Mouse (Mus musculus) ES-E14 (cell line): ENCODE results near the gene Katnal1. TPM values are rescaled to one million over a fixed set of nuclear protein-coding genes. Genes with fewer than 3 reads are reported as not detected.

Experiments
- DNase-seq: peaks from one replicate; pipeline ENCODE4 v3.0.0-alpha.2; 2013; ENCODE audit warnings: low read depth, low spot score
- H3K27ac ChIP-seq: 2 replicates; pipeline ENCODE4 v1.5.1; 2012; ENCODE audit warnings: low read depth, mild to moderate bottlenecking, low read length, moderate library complexity, mixed read lengths; ENCODE audit not compliant: poor library complexity, insufficient read depth, severe bottlenecking
- H3K36me3 ChIP-seq: 2 replicates; pipeline ENCODE4 v1.6.1; 2012; ENCODE audit warnings: mild to moderate bottlenecking, low read length, moderate library complexity, mixed read lengths; ENCODE audit not compliant: control insufficient read depth, poor library complexity, insufficient read depth, severe bottlenecking
- H3K4me1 ChIP-seq, 2 experiments: fragments of 150-350 bp in 1 of 2; sonication (generic) in 1 of 2; 2 replicates each; pipeline ENCODE4 v1.6.1; 2012; ENCODE audit warnings: low read length in 2 of 2, mild to moderate bottlenecking in 1 of 2, mixed read lengths in 1 of 2; ENCODE audit not compliant: control insufficient read depth in 2 of 2, insufficient read depth in 2 of 2, poor library complexity in 1 of 2
- H3K4me3 ChIP-seq, 2 experiments: fragments of 150-350 bp in 1 of 2; sonication (generic) in 1 of 2; 2 replicates each; pipeline ENCODE4 v1.5.1; 2012; ENCODE audit warnings: low read length in 2 of 2, low read depth in 1 of 2, mild to moderate bottlenecking in 1 of 2, mixed read lengths in 1 of 2; ENCODE audit not compliant: insufficient read depth in 1 of 2, poor library complexity in 1 of 2, severe bottlenecking in 1 of 2
- H3K9ac ChIP-seq: 2 replicates; pipeline ENCODE4 v1.6.1; 2012; ENCODE audit warnings: low read depth, mild to moderate bottlenecking, low read length, mixed read lengths; ENCODE audit not compliant: poor library complexity, insufficient read depth, severe bottlenecking
- H3K9me3 ChIP-seq: fragments of 150-350 bp; sonication (generic); 2 replicates; pipeline ENCODE4 v1.6.1; 2012; ENCODE audit warnings: low read depth, mild to moderate bottlenecking, low read length; ENCODE audit not compliant: control insufficient read depth, insufficient read depth
- CHD2 ChIP-seq: IDR thresholded peaks from 2 replicates; pipeline ENCODE4 v1.6.1; 2014; ENCODE audit warnings: mild to moderate bottlenecking, low read depth, low read length, inconsistent platforms
- HCFC1 ChIP-seq: IDR thresholded peaks from 2 replicates; pipeline ENCODE4 v1.6.1; 2012; ENCODE audit warnings: low read length, inconsistent platforms, borderline replicate concordance; ENCODE audit not compliant: insufficient read depth
- MAFK ChIP-seq: IDR thresholded peaks from 2 replicates; pipeline ENCODE4 v1.6.1; 2014; ENCODE audit warnings: mild to moderate bottlenecking, low read depth, low read length, inconsistent platforms; ENCODE audit not compliant: insufficient read depth
- ZC3H11A ChIP-seq: IDR thresholded peaks from 2 replicates; pipeline ENCODE4 v1.6.1; 2012; ENCODE audit warnings: low read depth, mild to moderate bottlenecking, inconsistent platforms, low read length, borderline replicate concordance
- ZNF384 ChIP-seq: IDR thresholded peaks from 2 replicates; pipeline ENCODE4 v1.6.1; 2012; ENCODE audit warnings: low read depth, low read length, inconsistent platforms
- in situ Hi-C, 2 experiments: fragments of 600-800 bp; cut with MboI; formaldehyde crosslinking; loops; one replicate each; pipeline ENCODE4 v1.15.1; 2025; ENCODE audit warnings: low sequenced_read_pairs in 2 of 2, inconsistent platforms in 1 of 2; ENCODE audit not compliant: unreplicated experiment in 2 of 2
- total RNA-seq: library from RNA; depleted of rRNA; stranded (reverse); fragments of 300-350 nt; gene quantifications from 2 replicates; pipeline ENCODE4 v1.2.3, GENCODE M21; 2012

The Katnal1 gene
- total RNA-seq, 1 experiment: 5.8 TPM

DNA sequence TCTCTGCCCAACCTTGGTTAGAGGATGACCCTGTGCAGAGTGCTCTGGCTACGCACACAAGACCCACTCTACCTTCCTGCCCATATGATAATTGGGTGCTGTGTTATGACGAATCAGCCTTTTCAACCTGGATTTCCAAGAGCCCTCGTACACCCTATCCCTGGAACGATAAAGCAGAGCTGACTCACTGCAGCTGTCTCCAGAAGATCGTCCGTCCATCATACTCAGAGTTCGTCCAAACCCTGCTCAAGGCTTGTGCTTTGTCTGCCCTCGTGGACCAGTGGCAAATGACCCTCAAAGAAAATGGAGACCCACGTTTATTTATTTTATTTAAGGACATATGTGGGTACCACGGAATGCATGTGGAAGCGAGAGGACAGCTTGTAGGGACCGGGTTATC, 45.9 kb upstream of the Katnal1 start:
- peaks cover 1 to 7% of the 10 kb centered on the region in 2 experiments; a peak in 1 of 4 replicates for H3K4me1 ChIP-seq
- no peak for DNase-seq
- TF ChIP-seq MAFK (no peak), ZC3H11A (no peak), HCFC1 (no peak), ZNF384 (no peak), CHD2 (no peak)
- H3K9ac ChIP-seq: no peak overlapping the region
- H3K27ac ChIP-seq: no peak overlapping the region
- H3K36me3 ChIP-seq: no peaks in the 10 kb centered on the region
- H3K4me3 ChIP-seq: no peak overlapping the region
- no peaks in the 10 kb centered on the region for H3K9me3 ChIP-seq
- in situ Hi-C loops: no loop called here

DNA sequence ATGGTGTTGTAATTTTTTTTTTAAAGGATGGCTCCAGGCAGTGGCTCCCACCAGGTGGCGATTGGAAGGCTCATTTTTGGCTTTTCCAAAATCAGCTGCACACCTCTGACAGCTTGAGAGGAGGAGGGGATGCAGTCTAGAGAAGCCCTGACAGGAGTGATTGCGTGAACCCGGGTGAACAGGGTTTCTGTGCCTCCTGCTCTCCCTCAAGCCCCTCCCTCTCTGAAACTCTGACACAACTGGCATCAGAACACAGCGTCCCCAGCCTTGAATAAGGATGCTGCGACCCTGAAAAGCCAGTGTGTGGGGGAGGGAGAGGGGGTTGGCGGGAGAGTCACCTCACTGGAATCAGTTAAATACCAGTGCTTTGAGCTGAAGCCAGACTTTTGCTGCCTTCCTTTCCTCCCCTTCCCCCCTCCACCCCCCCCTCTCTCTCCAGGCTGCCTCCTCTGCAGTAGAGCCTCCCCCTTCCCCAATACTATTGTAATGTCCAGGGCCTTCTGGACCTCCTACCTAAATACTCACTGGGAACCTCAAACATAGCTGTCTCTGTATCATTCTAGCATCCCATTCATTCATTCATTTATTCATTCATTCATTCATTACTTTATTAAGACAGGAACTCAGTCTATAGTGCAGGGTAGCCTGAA, 44.0 kb upstream of the Katnal1 start:
- no peaks in the 10 kb centered on the region for H3K36me3 ChIP-seq
- H3K4me3 ChIP-seq: no peak overlapping the region
- peaks cover 1 to 7% of the 10 kb centered on the region in 2 experiments; a peak in 1 of 4 replicates for H3K4me1 ChIP-seq
- no peak overlapping the region for H3K9ac ChIP-seq
- no peak for TF ChIP-seq ZC3H11A
- TF ChIP-seq ZNF384: no peak
- TF ChIP-seq HCFC1: no peak
- no peak for TF ChIP-seq CHD2
- TF ChIP-seq MAFK: no peak
- DNase-seq: no peak
- in situ Hi-C loops: no loop called here
- no peak overlapping the region for H3K27ac ChIP-seq
- no peaks in the 10 kb centered on the region for H3K9me3 ChIP-seq

DNA sequence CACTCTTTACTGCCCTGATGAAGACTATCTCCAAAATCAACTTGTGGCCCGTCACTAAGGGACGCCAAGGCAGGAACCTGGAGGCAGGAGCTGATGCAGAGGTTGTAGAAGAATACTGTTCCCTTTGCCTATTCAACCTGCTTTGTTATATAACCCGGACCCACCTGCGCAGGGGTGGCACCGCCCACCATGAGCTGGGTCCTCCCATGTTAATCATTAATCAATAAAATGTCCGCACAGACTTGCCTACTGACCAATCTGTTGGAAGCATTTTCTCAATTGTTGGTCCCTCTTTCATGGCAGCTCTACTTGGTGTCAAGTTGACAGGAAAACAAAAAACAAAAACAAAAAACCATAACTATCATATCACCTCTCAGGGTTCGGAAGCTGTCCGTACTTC, 43.0 kb upstream of the Katnal1 start:
- Histone ChIP-seq H3K9me3 (no peaks in the 10 kb centered on the region), H3K36me3 (no peaks in the 10 kb centered on the region), H3K9ac (no peak overlapping the region), H3K4me1 (peaks cover 1 to 7% of the 10 kb centered on the region in 2 experiments; a peak in 1 of 4 replicates), H3K27ac (no peak overlapping the region), H3K4me3 (no peak overlapping the region)
- in situ Hi-C loops: no loop called here
- no peak for TF ChIP-seq ZNF384
- no peak for TF ChIP-seq CHD2
- TF ChIP-seq MAFK: no peak
- no peak for DNase-seq

DNA sequence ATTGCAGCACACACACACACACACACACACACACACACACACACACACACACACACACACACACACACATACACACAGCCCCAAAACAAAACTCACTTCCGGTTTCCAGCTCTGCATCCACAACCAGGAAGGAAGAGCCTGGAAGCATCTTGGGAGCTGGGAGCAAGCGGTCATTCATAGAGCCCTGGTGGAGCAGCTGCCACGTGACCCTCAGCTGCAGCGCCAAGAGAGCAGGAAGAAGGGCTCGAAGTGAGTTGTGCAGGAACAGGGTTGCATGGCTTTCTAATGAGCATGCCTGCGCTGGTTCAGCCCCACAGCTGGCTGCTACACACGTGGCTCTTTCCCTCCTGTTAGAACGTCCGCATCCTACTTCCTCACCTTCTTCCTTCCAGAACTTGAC, 40.5 kb upstream of the Katnal1 start:
- no peaks in the 10 kb centered on the region for H3K9me3 ChIP-seq
- TF ChIP-seq HCFC1 (no peak), MAFK (no peak), ZC3H11A (no peak), CHD2 (no peak), ZNF384 (no peak)
- peaks cover 1 to 7% of the 10 kb centered on the region in 2 experiments; a peak in 1 of 4 replicates for H3K4me1 ChIP-seq
- no peaks in the 10 kb centered on the region for H3K36me3 ChIP-seq
- no peak for DNase-seq
- H3K9ac ChIP-seq: no peak overlapping the region
- in situ Hi-C loops: no loop called here
- H3K4me3 ChIP-seq: no peak overlapping the region
- no peak overlapping the region for H3K27ac ChIP-seq

DNA sequence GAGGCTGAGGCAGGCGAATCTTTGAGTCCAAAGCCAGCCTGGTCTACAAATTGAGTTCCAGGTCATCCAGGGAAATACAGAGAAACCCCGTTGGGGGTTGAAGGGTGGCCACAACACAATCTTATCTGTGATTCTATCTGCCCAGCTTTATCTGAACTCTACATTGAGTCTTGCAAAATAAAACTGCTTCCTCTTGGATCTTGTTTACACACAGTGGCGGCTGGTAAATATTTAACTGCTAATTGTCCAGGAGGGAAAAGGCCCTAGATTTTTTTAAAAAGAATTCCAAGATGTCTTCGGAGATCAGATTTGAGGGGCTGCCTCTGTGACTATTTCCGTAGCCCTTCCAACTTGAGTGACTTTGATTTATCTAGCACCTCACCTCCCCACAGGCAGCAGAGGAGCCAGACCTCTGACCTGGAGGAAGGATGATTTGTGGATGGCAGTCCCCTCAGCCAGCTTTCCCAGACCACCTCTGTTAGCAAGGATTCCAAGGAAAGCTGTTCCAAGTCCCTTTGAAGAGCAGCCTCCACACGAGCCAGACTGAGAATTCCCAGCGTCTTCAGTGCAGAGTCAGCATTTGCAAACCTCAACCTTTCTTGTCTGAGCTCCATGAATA, 39.9 kb upstream of the Katnal1 start:
- H3K9me3 ChIP-seq: no peaks in the 10 kb centered on the region
- no peak overlapping the region for H3K9ac ChIP-seq
- no peak for TF ChIP-seq ZNF384
- TF ChIP-seq MAFK: no peak
- no peak for TF ChIP-seq CHD2
- no peak for TF ChIP-seq HCFC1
- TF ChIP-seq ZC3H11A: no peak
- H3K27ac ChIP-seq: no peak overlapping the region
- no peaks in the 10 kb centered on the region for H3K36me3 ChIP-seq
- DNase-seq: no peak
- peaks cover 1 to 4% of the 10 kb centered on the region in 2 experiments; a peak in 1 of 4 replicates for H3K4me1 ChIP-seq
- no peak overlapping the region for H3K4me3 ChIP-seq
- in situ Hi-C loops: no loop called here
